Mouse (Mus musculus) adipose tissue, adult 10 weeks (tissue): ENCODE data around the gene Gm10715. TPM values are rescaled to one million over a fixed set of nuclear protein-coding genes. Genes with fewer than 3 reads are reported as not detected.

ENCODE experiments used
- polyA plus RNA-seq: library from polyadenylated mRNA; stranded (reverse); fragments of 350-450 nt; fragmentation: Illumina TruSeq; extraction: RNeasy Lipid Tissue Mini Kit (QIAGEN cat#74804); gene quantifications from one replicate; pipeline ENCODE4 v1.2.3, GENCODE M21; 2014; ENCODE audit warnings: low read depth, low replicate concordance

The Gm10715 gene
- not detected for polyA plus RNA-seq

GRCm38 (mm10) chr9:3036577-3036976, at the start of gene Gm10715:
Gene Gm10715, plus strand, starts transcription at chr9:3036877.

DNA sequence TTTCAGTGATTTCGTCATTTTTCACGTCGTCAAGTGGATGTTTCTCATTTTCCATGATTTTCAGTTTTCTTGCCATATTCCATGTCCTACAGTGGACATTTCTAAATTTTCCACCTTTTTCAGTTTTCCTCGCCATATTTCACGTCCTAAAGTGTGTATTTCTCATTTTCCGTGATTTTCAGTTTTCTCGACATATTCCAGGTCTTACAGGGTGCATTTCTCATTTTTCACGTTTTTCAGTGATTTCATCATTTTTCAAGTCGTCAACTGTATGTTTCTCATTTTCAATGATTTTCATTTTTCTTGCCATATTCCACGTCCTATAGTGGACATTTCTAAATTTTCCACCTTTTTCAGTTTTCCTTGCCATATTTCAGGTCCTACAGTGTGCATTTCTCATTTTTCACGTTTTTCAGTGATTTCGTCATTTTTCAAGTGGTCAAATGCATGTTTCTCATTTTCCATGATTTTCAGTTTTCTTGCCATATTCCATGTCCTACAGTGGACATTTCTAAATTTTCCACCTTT, 36.2 kb upstream of the Gm10715 start, which contains the start of gene Gm10722:
Gene Gm10722 (plus strand): TSS at position 478 of the 528 bp plus-strand sequence.

GRCm38 (mm10) chr9:3002794-3003396, 33.8 kb upstream of the Gm10715 start, which contains the start of gene Gm11168:
Gene Gm11168, plus strand, starts transcription at chr9:3003346.

GRCm38 (mm10) chr9:3012733-3013279, 23.9 kb upstream of the Gm10715 start, which contains the start of gene Gm10721:
Gene Gm10721, plus strand, starts transcription at chr9:3013140.

GRCm38 (mm10) chr9:3015354-3015753, 21.3 kb upstream of the Gm10715 start, which contains the start of gene Gm10720:
Gene Gm10720, plus strand, starts transcription at chr9:3015654.

DNA sequence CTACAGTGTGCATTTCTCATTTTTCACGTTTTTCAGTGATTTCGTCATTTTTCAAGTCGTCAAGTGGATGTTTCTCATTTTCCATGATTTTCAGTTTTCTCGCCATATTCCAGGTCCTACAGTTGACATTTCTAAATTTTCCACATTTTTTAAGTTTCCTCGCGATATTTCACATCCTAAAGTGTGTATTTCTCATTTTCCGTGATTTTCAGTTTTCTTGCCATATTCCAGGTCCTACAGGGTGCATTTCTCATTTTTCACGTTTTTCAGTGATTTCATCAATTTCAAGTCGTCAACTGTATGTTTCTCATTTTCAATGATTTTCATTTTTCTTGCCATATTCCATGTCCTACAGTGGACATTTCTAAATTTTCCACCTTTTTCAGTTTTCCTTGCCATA, 19.6 kb upstream of the Gm10715 start, which contains the start of gene Gm10719:
Gene Gm10719 (plus strand): TSS at position 301 of the 400 bp plus-strand sequence.

GRCm38 (mm10) chr9:3023312-3023984, 13.2 kb upstream of the Gm10715 start, which contains the start of gene Gm10718:
Gene Gm10718, plus strand, starts transcription at chr9:3023547.

GRCm38 (mm10) chr9:3024912-3025467, 11.7 kb upstream of the Gm10715 start, which contains the start of gene Gm10717:
Gene Gm10717, plus strand, starts transcription at chr9:3025417.

GRCm38 (mm10) chr9:3034299-3034698, 2.4 kb upstream of the Gm10715 start, which contains the start of gene Gm17535:
Gene Gm17535, plus strand, starts transcription at chr9:3034599.

Other genes starting within 250 kb of the Gm10715 start
- gene Gm10722, start 36.0 kb upstream of the Gm10715 start, polyA plus RNA-seq: not detected
- gene Gm11168, start 33.5 kb upstream of the Gm10715 start, polyA plus RNA-seq: not detected
- gene Gm10721, start 23.7 kb upstream of the Gm10715 start, polyA plus RNA-seq: not detected
- not detected for gene Gm10720, start 21.2 kb upstream of the Gm10715 start, polyA plus RNA-seq
- not detected for gene Gm10719, start 19.5 kb upstream of the Gm10715 start, polyA plus RNA-seq
- gene Gm10718, start 13.3 kb upstream of the Gm10715 start, polyA plus RNA-seq: not detected
- not detected for gene Gm10717, start 11.5 kb upstream of the Gm10715 start, polyA plus RNA-seq
- not detected for gene Gm17535, start 2.3 kb upstream of the Gm10715 start, polyA plus RNA-seq